Mouse (Mus musculus): ENCODE results near the gene E330034G19Rik. TPM values are rescaled to one million over a fixed set of nuclear protein-coding genes. Genes with fewer than 3 reads are reported as not detected.
"Not testable (repeated sequence)": the region's sequence is repeated elsewhere in the genome, so short reads cannot be mapped to it uniquely, and the experiment has no call there.

Gene E330034G19Rik
- polyA plus RNA-seq, 1 experiment from 2014 or later: not detected

- H3K4me1 ChIP-seq (replicated peaks): no peaks in the 10 kb centered on the region
- no peak overlapping the region for H3K4me2 ChIP-seq
- H3K4me3 ChIP-seq: no peak overlapping the region
- H3K9ac ChIP-seq: no peak overlapping the region
- H3K36me3 ChIP-seq: no peaks in the 10 kb centered on the region
- 56% methylated on average over 2 of the region's 2 CpGs for WGBS
- no peaks in the 10 kb centered on the region for H3K9me3 ChIP-seq (replicated peaks)
- no peak for ATAC-seq (replicated peaks; ENCODE audit: insufficient number of reproducible peaks, insufficient read depth, low FRiP score, low read depth)
- H3K27ac ChIP-seq: no peak overlapping the region
- no peaks in the 10 kb centered on the region for H3K27me3 ChIP-seq
Observed at GRCm38 (mm10) chr14:24273575-24273974, 19.4 kb upstream of the E330034G19Rik start.

DNA sequence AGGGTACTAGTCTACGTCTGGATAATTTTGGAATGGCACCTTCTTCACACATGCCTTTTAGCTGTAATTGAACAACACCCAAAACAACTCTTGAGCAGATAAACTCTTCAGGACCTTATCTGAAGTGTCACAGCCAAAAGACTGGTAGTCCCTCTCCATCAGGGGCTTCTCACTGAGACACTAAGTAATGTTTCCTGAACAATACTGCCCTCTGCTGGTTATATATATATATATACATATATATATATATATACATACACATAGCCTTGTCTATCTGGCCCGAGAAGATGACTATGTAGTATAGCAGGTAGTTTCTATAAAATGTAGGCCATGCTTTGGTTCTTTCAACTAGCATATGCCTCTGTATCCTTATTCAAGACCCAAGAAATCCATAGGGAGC lies 17.5 kb upstream of the E330034G19Rik start:
- H3K4me2 ChIP-seq: no peak overlapping the region
- no peak overlapping the region for H3K4me3 ChIP-seq
- no peaks in the 10 kb centered on the region for H3K9me3 ChIP-seq (replicated peaks)
- H3K9ac ChIP-seq: no peak overlapping the region
- WGBS: 26% methylated on average over 2 of the region's 2 CpGs
- H3K36me3 ChIP-seq: no peaks in the 10 kb centered on the region
- no peaks in the 10 kb centered on the region for H3K4me1 ChIP-seq (replicated peaks)
- no peak overlapping the region for H3K27ac ChIP-seq
- H3K27me3 ChIP-seq: no peaks in the 10 kb centered on the region
- no peak for ATAC-seq (replicated peaks; ENCODE audit: insufficient number of reproducible peaks, insufficient read depth, low FRiP score, low read depth)

DNA sequence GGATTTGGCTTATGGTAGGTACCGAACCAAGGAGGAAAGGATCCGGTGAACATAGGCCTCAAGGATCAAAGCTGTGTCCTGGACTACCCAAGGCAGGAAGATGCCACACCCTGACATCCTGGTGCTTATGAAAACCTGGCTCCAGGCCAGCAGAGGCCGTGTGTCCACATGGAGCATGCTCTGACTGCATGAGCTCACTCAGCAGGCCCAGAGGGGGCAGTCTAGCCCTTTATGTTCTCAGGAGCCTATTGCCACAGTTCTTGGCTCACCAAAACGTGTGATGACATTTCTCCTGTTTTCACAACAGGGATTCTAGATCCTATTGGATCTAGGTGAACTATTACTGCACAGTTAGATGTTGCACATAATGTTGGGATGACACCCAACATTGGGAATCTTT lies 11.7 kb upstream of the E330034G19Rik start:
- Histone ChIP-seq H3K4me3 (no peak overlapping the region), H3K27ac (no peak overlapping the region), H3K9ac (no peak overlapping the region), H3K4me1 (replicated peaks) (0 out of 2 replicates have a peak, but pooled peaks cover 2% of the 10 kb centered on the region), H3K4me2 (no peak overlapping the region), H3K36me3 (no peaks in the 10 kb centered on the region), H3K27me3 (no peaks in the 10 kb centered on the region), H3K9me3 (replicated peaks) (no peaks in the 10 kb centered on the region)
- WGBS: 57% methylated on average over 4 of the region's 4 CpGs
- no peak for ATAC-seq (replicated peaks; ENCODE audit: insufficient number of reproducible peaks, insufficient read depth, low FRiP score, low read depth)

DNA sequence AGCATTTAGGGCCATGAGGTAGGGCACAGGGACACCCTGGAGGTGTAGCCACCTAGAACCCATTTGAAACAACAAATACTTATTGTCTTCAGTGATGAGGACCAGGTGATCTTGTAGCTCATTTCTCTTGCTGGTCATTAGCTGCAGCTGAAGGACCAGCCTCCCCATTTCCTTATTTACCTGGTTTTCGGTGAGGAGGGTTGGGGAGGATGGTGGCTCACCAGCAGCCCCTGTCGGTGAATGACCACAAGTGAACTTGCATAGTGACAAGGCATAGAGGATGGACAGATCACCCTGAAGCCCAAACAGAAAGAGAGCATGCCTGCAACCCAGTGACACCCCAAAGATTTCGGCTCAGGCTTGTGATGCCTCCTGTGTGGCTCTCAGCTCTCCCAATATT lies 10.7 kb upstream of the E330034G19Rik start:
- H3K27me3 ChIP-seq: no peaks in the 10 kb centered on the region
- no peak overlapping the region for H3K9ac ChIP-seq
- WGBS: 71% methylated on average over 3 of the region's 3 CpGs
- no peaks in the 10 kb centered on the region for H3K36me3 ChIP-seq
- no peak overlapping the region for H3K4me3 ChIP-seq
- H3K9me3 ChIP-seq (replicated peaks): no peaks in the 10 kb centered on the region
- no peak for ATAC-seq (replicated peaks; ENCODE audit: insufficient number of reproducible peaks, insufficient read depth, low FRiP score, low read depth)
- no peak overlapping the region for H3K4me2 ChIP-seq
- H3K27ac ChIP-seq: no peak overlapping the region
- H3K4me1 ChIP-seq (replicated peaks): 0 out of 2 replicates have a peak, but pooled peaks cover 2% of the 10 kb centered on the region

GRCm38 (mm10) chr14:24286136-24286535 lies 6.9 kb upstream of the E330034G19Rik start:
- Histone ChIP-seq H3K4me3 (no peak overlapping the region), H3K4me1 (replicated peaks) (0 out of 2 replicates have a peak, but pooled peaks cover 2% of the 10 kb centered on the region), H3K9me3 (replicated peaks) (no peaks in the 10 kb centered on the region), H3K27ac (no peak overlapping the region), H3K27me3 (no peaks in the 10 kb centered on the region), H3K9ac (no peak overlapping the region), H3K4me2 (no peak overlapping the region), H3K36me3 (no peaks in the 10 kb centered on the region)
- 28% methylated on average over 4 of the region's 4 CpGs for whole genome bisulfite sequencing
- no peak for ATAC-seq (replicated peaks; ENCODE audit: insufficient number of reproducible peaks, insufficient read depth, low FRiP score, low read depth)

GRCm38 (mm10) chr14:24290726-24291125 lies 2.3 kb upstream of the E330034G19Rik start:
- Histone ChIP-seq H3K9ac (no peak overlapping the region), H3K27me3 (no peaks in the 10 kb centered on the region), H3K4me3 (no peak overlapping the region), H3K9me3 (replicated peaks) (no peaks in the 10 kb centered on the region), H3K4me1 (replicated peaks) (0 out of 2 replicates have a peak, but pooled peaks cover 2% of the 10 kb centered on the region), H3K36me3 (no peaks in the 10 kb centered on the region), H3K4me2 (no peak overlapping the region), H3K27ac (no peak overlapping the region)
- ATAC-seq (replicated peaks; ENCODE audit: insufficient number of reproducible peaks, insufficient read depth, low FRiP score, low read depth): no peak

GRCm38 (mm10) chr14:24293631-24294030 lies 617 bp downstream of the E330034G19Rik start:
- no peaks in the 10 kb centered on the region for H3K9me3 ChIP-seq (replicated peaks)
- no peak overlapping the region for H3K4me3 ChIP-seq
- no peak overlapping the region for H3K4me2 ChIP-seq
- no peaks in the 10 kb centered on the region for H3K4me1 ChIP-seq (replicated peaks)
- WGBS: 60% methylated on average over 5 of the region's 5 CpGs
- H3K27ac ChIP-seq: no peak overlapping the region
- no peak overlapping the region for H3K9ac ChIP-seq
- no peaks in the 10 kb centered on the region for H3K36me3 ChIP-seq
- H3K27me3 ChIP-seq: no peaks in the 10 kb centered on the region
- ATAC-seq (replicated peaks; ENCODE audit: insufficient number of reproducible peaks, insufficient read depth, low FRiP score, low read depth): no peak

GRCm38 (mm10) chr14:24302126-24302525 lies 9.1 kb downstream of the E330034G19Rik start:
- ATAC-seq (replicated peaks; ENCODE audit: insufficient number of reproducible peaks, insufficient read depth, low FRiP score, low read depth); H3K36me3 ChIP-seq; H3K4me2 ChIP-seq; H3K9me3 ChIP-seq (replicated peaks); H3K9ac ChIP-seq; H3K27me3 ChIP-seq; H3K4me1 ChIP-seq (replicated peaks); H3K27ac ChIP-seq; H3K4me3 ChIP-seq: not testable (repeated sequence)
- WGBS: 64% methylated on average over 1 of the region's 1 CpGs

- no peak overlapping the region for H3K27ac ChIP-seq
- no peak overlapping the region for H3K4me2 ChIP-seq
- no peaks in the 10 kb centered on the region for H3K27me3 ChIP-seq
- no peaks in the 10 kb centered on the region for H3K9me3 ChIP-seq (replicated peaks)
- H3K4me1 ChIP-seq (replicated peaks): no peaks in the 10 kb centered on the region
- no peak for ATAC-seq (replicated peaks; ENCODE audit: insufficient number of reproducible peaks, insufficient read depth, low FRiP score, low read depth)
- 75% methylated on average over 6 of the region's 6 CpGs for WGBS
- no peak overlapping the region for H3K9ac ChIP-seq
- no peaks in the 10 kb centered on the region for H3K36me3 ChIP-seq
- no peak overlapping the region for H3K4me3 ChIP-seq
Observed at GRCm38 (mm10) chr14:24306667-24307066, 13.7 kb downstream of the E330034G19Rik start.

DNA sequence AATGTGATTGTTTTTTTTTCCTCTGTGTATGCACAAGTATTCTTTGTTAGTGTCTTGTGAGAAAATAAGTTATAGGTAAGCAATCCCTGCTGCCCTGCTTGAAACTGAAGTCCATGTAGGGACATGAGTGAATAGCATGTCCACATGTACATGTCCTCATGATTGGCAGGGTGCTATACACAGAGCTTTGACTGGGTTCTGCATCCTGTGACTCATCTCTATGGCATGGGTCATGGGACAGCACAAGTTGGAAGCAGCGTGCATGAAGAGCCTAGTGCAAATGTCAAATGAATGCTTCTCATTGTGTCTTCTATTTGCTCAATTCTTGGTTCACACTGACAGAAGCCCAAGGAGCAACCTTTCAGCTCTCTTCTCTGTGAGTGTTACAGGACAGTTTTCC lies 14.1 kb downstream of the E330034G19Rik start:
- H3K9ac ChIP-seq: no peak overlapping the region
- 47% methylated on average over 1 of the region's 1 CpGs for WGBS
- H3K4me2 ChIP-seq: no peak overlapping the region
- no peaks in the 10 kb centered on the region for H3K27me3 ChIP-seq
- no peaks in the 10 kb centered on the region for H3K4me1 ChIP-seq (replicated peaks)
- H3K4me3 ChIP-seq: no peak overlapping the region
- no peak for ATAC-seq (replicated peaks; ENCODE audit: insufficient number of reproducible peaks, insufficient read depth, low FRiP score, low read depth)
- H3K36me3 ChIP-seq: no peaks in the 10 kb centered on the region
- no peaks in the 10 kb centered on the region for H3K9me3 ChIP-seq (replicated peaks)
- no peak overlapping the region for H3K27ac ChIP-seq

GRCm38 (mm10) chr14:24311110-24311509 lies 18.1 kb downstream of the E330034G19Rik start:
- Histone ChIP-seq H3K4me3 (no peak overlapping the region), H3K27ac (no peak overlapping the region), H3K9me3 (replicated peaks) (no peaks in the 10 kb centered on the region), H3K9ac (no peak overlapping the region), H3K36me3 (no peaks in the 10 kb centered on the region), H3K27me3 (no peaks in the 10 kb centered on the region), H3K4me1 (replicated peaks) (no peaks in the 10 kb centered on the region), H3K4me2 (no peak overlapping the region)
- WGBS: 30% methylated on average over 3 of the region's 3 CpGs
- no peak for ATAC-seq (replicated peaks; ENCODE audit: insufficient number of reproducible peaks, insufficient read depth, low FRiP score, low read depth)

DNA sequence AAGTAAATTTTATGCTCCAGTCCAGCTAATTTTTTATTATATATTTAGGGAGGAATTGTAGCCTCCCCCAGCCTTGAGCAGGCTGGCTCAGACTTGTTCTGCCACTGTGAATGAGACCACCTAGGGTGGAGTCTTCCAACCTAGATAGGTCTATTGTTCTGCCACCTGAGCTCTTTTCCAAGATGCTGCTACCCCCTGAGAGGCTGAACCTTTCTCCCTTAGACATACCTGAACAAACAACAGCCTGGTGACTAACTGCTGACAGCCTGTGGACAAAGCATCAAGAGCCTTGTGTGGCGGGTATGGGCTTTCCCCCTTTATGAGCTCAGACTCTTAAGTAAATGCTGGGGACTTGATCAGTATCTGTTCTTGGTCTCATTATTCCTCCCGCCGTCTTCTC lies 54.0 kb downstream of the E330034G19Rik start:
- not testable (repeated sequence) for ATAC-seq (replicated peaks; ENCODE audit: insufficient number of reproducible peaks, insufficient read depth, low FRiP score, low read depth); H3K9ac ChIP-seq; H3K4me2 ChIP-seq; H3K36me3 ChIP-seq; H3K9me3 ChIP-seq (replicated peaks); H3K27me3 ChIP-seq; H3K4me1 ChIP-seq (replicated peaks); H3K4me3 ChIP-seq; H3K27ac ChIP-seq
- 78% methylated on average over 3 of the region's 3 CpGs for WGBS
